In genomic region chr16:30513050-30514024, GRCm38 (mm10) we compare ENCODE assay signal across 7 mouse cellular contexts. TPM values are rescaled to one million over a fixed set of nuclear protein-coding genes. Genes with fewer than 3 reads are reported as not detected.
A peak's percentile ranks its signal among the peaks of the same experiment; 100 is the strongest.
DNase-seq lines count a peak whose midpoint lies in the region; ATAC-seq and TF ChIP-seq lines count a peak whose summit lies in the region.

No protein-coding gene starts in this region.

- no peak for TF ChIP-seq EP300 in liver, postnatal 0 days (IDR thresholded peaks at IDR 0.05; ENCODE audit: low read depth)

- no peaks in the 10 kb centered on the region for H3K9me3 ChIP-seq in liver, embryonic 13.5 days (replicated peaks)
- no peaks in the 10 kb centered on the region for H3K9me3 ChIP-seq in liver, postnatal 0 days (ENCODE audit: low read length)
- 0 out of 2 replicates have a peak, but pooled peaks cover 4% of the 10 kb centered on the region for H3K9me3 ChIP-seq in embryonic facial prominence, embryonic 14.5 days (ENCODE audit: control insufficient read depth, low read length)
- H3K9me3 ChIP-seq in kidney, embryonic 16.5 days (ENCODE audit: low read length) = peaks cover 5% of the 10 kb centered on the region; the same call in 1 of the 2 replicates

- ATAC-seq in liver, embryonic 13.5 days (ENCODE audit: low read depth) = no peak
- ATAC-seq in liver, postnatal 0 days = no peak
- peak; percentile 71 for ATAC-seq in Patski
- peak; percentile 26; the same call in 1 of the 2 replicates for ATAC-seq in embryonic facial prominence, embryonic 14.5 days (ENCODE audit: low read depth)
- ATAC-seq in kidney, embryonic 16.5 days (ENCODE audit: low FRiP score, low TSS enrichment) = peak; percentile 37
- ATAC-seq in granulocyte monocyte progenitor cell, adult 5-6 weeks (replicated peaks; ENCODE audit: poor library complexity, severe bottlenecking) = no peak

- WGBS in liver, embryonic 13.5 days (ENCODE audit: insufficient replicate concordance) = 76% methylated on average over 20 of the region's 20 CpGs
- 75% methylated on average over 20 of the region's 20 CpGs for WGBS in liver, postnatal 0 days (ENCODE audit: insufficient replicate concordance)
- WGBS in embryonic facial prominence, embryonic 14.5 days = 60% methylated on average over 20 of the region's 20 CpGs
- 46% methylated on average over 20 of the region's 20 CpGs for WGBS in kidney, embryonic 16.5 days

- no peaks in the 10 kb centered on the region for H3K36me3 ChIP-seq in liver, embryonic 13.5 days
- H3K36me3 ChIP-seq in liver, postnatal 0 days (replicated peaks; ENCODE audit: insufficient read depth, low read length) = no peaks in the 10 kb centered on the region
- H3K36me3 ChIP-seq in embryonic facial prominence, embryonic 14.5 days (ENCODE audit: control insufficient read depth, insufficient read depth, low read length) = peaks cover 14% of the 10 kb centered on the region; the same call in 1 of the 2 replicates
- H3K36me3 ChIP-seq in kidney, embryonic 16.5 days (ENCODE audit: insufficient read depth, low read length) = peaks cover 4% of the 10 kb centered on the region; the same call in 1 of the 2 replicates

- no peak overlapping the region for H3K4me2 ChIP-seq in liver, embryonic 13.5 days
- no peak overlapping the region for H3K4me2 ChIP-seq in liver, postnatal 0 days (ENCODE audit: low read depth, low read length)
- no peak overlapping the region for H3K4me2 ChIP-seq in embryonic facial prominence, embryonic 14.5 days (ENCODE audit: low read depth, low read length)
- H3K4me2 ChIP-seq in kidney, embryonic 16.5 days (replicated peaks; ENCODE audit: low read depth, low read length) = no peak overlapping the region

- H3K27me3 ChIP-seq in liver, embryonic 13.5 days = 0 out of 2 replicates have a peak, but pooled peaks cover 2% of the 10 kb centered on the region
- no peaks in the 10 kb centered on the region for H3K27me3 ChIP-seq in liver, postnatal 0 days (ENCODE audit: insufficient read depth, low read length)
- no peaks in the 10 kb centered on the region for H3K27me3 ChIP-seq in Patski
- H3K27me3 ChIP-seq in embryonic facial prominence, embryonic 14.5 days (replicated peaks; ENCODE audit: control insufficient read depth, insufficient read depth, low read length) = no peaks in the 10 kb centered on the region
- H3K27me3 ChIP-seq in kidney, embryonic 16.5 days (ENCODE audit: insufficient read depth, low read length) = no peaks in the 10 kb centered on the region

- H3K27ac ChIP-seq in liver, embryonic 13.5 days = peak overlapping the region; percentile 29; the same call in 1 of the 2 replicates
- no peak overlapping the region for H3K27ac ChIP-seq in liver, postnatal 0 days (ENCODE audit: low read depth)
- H3K27ac ChIP-seq in embryonic facial prominence, embryonic 14.5 days (replicated peaks; ENCODE audit: low read depth, low read length) = no peak overlapping the region
- H3K27ac ChIP-seq in kidney, embryonic 16.5 days (ENCODE audit: low read length) = peak overlapping the region; percentile 74

- H3K4me3 ChIP-seq in liver, embryonic 13.5 days (replicated peaks) = no peak overlapping the region
- H3K4me3 ChIP-seq in liver, postnatal 0 days (ENCODE audit: low read depth, low read length) = no peak overlapping the region
- H3K4me3 ChIP-seq in embryonic facial prominence, embryonic 14.5 days (ENCODE audit: low read depth, low read length) = no peak overlapping the region
- no peak overlapping the region for H3K4me3 ChIP-seq in kidney, embryonic 16.5 days (ENCODE audit: low read length)

- CTCF ChIA-PET in Patski (lab: Charles Lee) = interaction anchor here (1.2 to 2.0 kb wide), 4 partner anchors 7 to 256 kb away, joined by 3 to 6 read pairs (median 6); no protein-coding TSS in a partner anchor

- DNase-seq in liver, embryonic 13.5 days = no peak
- DNase-seq in liver, postnatal 0 days = no peak
- DNase-seq in Patski (ENCODE audit: low read depth, low spot score) = peak; percentile 98
- DNase-seq in embryonic facial prominence, embryonic 14.5 days (ENCODE audit: low spot score) = peak; percentile 62
- DNase-seq in thymus, postnatal 25 days = no peak

- H3K9ac ChIP-seq in liver, embryonic 13.5 days = no peak overlapping the region
- H3K9ac ChIP-seq in liver, postnatal 0 days (replicated peaks) = no peak overlapping the region
- H3K9ac ChIP-seq in embryonic facial prominence, embryonic 14.5 days (ENCODE audit: low read depth, low read length) = no peak overlapping the region
- no peak overlapping the region for H3K9ac ChIP-seq in kidney, embryonic 16.5 days (replicated peaks; ENCODE audit: low read length)

- no peak for TF ChIP-seq CTCF in liver, postnatal 0 days (IDR thresholded peaks at IDR 0.05; ENCODE audit: low read depth)
- no peak for TF ChIP-seq CTCF in Patski (IDR thresholded peaks at IDR 0.05)

- in situ Hi-C loops in Patski (cut with MboI; ENCODE audit: low pct_unique_long_range_greater_than_20kb) = loop anchor here (5.0 to 10.0 kb wide), 3 partner anchors 136 to 779 kb away; no protein-coding TSS in a partner anchor

- POLR2A ChIA-PET in Patski (lab: Charles Lee) = interaction anchor here (0.9 to 1.4 kb wide), 4 partner anchors 9 to 127 kb away, joined by 3 to 6 read pairs (median 3); no protein-coding TSS in a partner anchor

- peaks cover 62% of the 10 kb centered on the region for H3K4me1 ChIP-seq in liver, embryonic 13.5 days (replicated peaks)
- peaks cover 25% of the 10 kb centered on the region for H3K4me1 ChIP-seq in liver, postnatal 0 days (ENCODE audit: insufficient read depth)
- peaks cover 17% of the 10 kb centered on the region for H3K4me1 ChIP-seq in embryonic facial prominence, embryonic 14.5 days (ENCODE audit: control insufficient read depth, insufficient read depth, low read length)
- H3K4me1 ChIP-seq in kidney, embryonic 16.5 days (ENCODE audit: insufficient read depth, low read length) = peaks cover 46% of the 10 kb centered on the region

RNA-seq across cellular contexts. Expression of gene Tmem44, which starts 37.3 kb away (rescaled TPM):
- 1.0 and 1.2 TPM in 2 replicates for polyA plus RNA-seq in liver, embryonic 13.5 days (2015; fragmentation: Nextera tagmentation; extraction: Ambion mirVana)
- polyA plus RNA-seq in liver, postnatal 0 days (2015; fragmentation: Nextera tagmentation; extraction: Ambion mirVana) = 0.73 and 0.89 TPM in 2 replicates
- 8.0 TPM for polyA plus RNA-seq in Patski (2021)
- polyA plus RNA-seq in embryonic facial prominence, embryonic 14.5 days (2014; fragmentation: Nextera tagmentation; extraction: Ambion mirVana) = 13.8 and 20.7 TPM in 2 replicates
- 16.8 and 19.7 TPM in 2 replicates for polyA plus RNA-seq in kidney, embryonic 16.5 days (2015; fragmentation: Nextera tagmentation; extraction: Ambion mirVana)
- total RNA-seq in granulocyte monocyte progenitor cell, adult 5-6 weeks (2014; fragmentation: Nextera tagmentation) = 1.4 TPM in 1 of 2 replicates, not detected in the other
- 0.21 and 0.30 TPM in 2 replicates for total RNA-seq in granulocyte monocyte progenitor cell, adult 5-6 weeks (2017)

Comparison
In these comparisons a context has a peak if more than half of its experiments do, and no peak if none do; other contexts are left out.
1. H3K27ac ChIP-seq: peak in liver, embryonic 13.5 days (single experiment) and kidney, embryonic 16.5 days (single experiment); none in liver, postnatal 0 days (single experiment) and embryonic facial prominence, embryonic 14.5 days (single experiment).
2. ATAC-seq: peak in Patski (single experiment), embryonic facial prominence, embryonic 14.5 days (single experiment) and kidney, embryonic 16.5 days (single experiment); none in liver, embryonic 13.5 days (single experiment), liver, postnatal 0 days (single experiment) and granulocyte monocyte progenitor cell, adult 5-6 weeks (single experiment).
3. DNase-seq: peak in Patski (single experiment) and embryonic facial prominence, embryonic 14.5 days (single experiment); none in liver, embryonic 13.5 days (single experiment), liver, postnatal 0 days (single experiment) and thymus, postnatal 25 days (single experiment).